Mouse (Mus musculus): ENCODE results near the gene 2310033P09Rik. TPM values are rescaled to one million over a fixed set of nuclear protein-coding genes. Genes with fewer than 3 reads are reported as not detected.

Gene 2310033P09Rik
- 20.0 and 22.1 TPM in 2 replicates for polyA plus RNA-seq (2014; fragmentation: Nextera tagmentation; extraction: Ambion mirVana)

GRCm38 (mm10) chr11:59208153-59208831 is at the start of gene 2310033P09Rik:
Gene 2310033P09Rik (plus strand): TSS chr11:59208321.
- peak; percentile 76 for ATAC-seq (ENCODE audit: insufficient number of reproducible peaks, insufficient read depth, low FRiP score, low read depth)
- no peaks in the 10 kb centered on the region for H3K9me3 ChIP-seq (ENCODE audit: control insufficient read depth, low read length)
- WGBS = under 1% methylated on average over 67 of the region's 67 CpGs
- peaks cover 2 to 18% of the 10 kb centered on the region in 2 experiments; a peak in 3 of 4 replicates for H3K4me1 ChIP-seq (ENCODE audit: control insufficient read depth in 2 of 2, insufficient read depth in 2 of 2, low read length in 2 of 2)
- H3K36me3 ChIP-seq (ENCODE audit: control insufficient read depth, insufficient read depth, low read length) = peaks cover 76% of the 10 kb centered on the region
- no peaks in the 10 kb centered on the region for H3K27me3 ChIP-seq (ENCODE audit: control insufficient read depth, insufficient read depth, low read length)
- H3K27ac ChIP-seq (replicated peaks in 1 of 2; ENCODE audit: control insufficient read depth in 1 of 2, insufficient read depth in 1 of 2, low read depth in 2 of 2, low read length in 2 of 2) = peak within 1 kb of the TSS; percentile 88 to 93
- H3K4me3 ChIP-seq (ENCODE audit: control insufficient read depth in 1 of 2, insufficient read depth in 1 of 2, low read depth in 1 of 2, low read length in 2 of 2) = peak within 1 kb of the TSS; percentile 75 to 79
- H3K9ac ChIP-seq (ENCODE audit: low read length) = peak within 1 kb of the TSS; percentile 90
- H3K4me2 ChIP-seq (ENCODE audit: low read length) = peak within 1 kb of the TSS; percentile 75

GRCm38 (mm10) chr11:59159099-59159498 is 49.0 kb upstream of the 2310033P09Rik start:
- Histone ChIP-seq H3K27me3 (ENCODE audit: control insufficient read depth, insufficient read depth, low read length) (no peaks in the 10 kb centered on the region), H3K9ac (ENCODE audit: low read length) (no peak overlapping the region), H3K4me2 (ENCODE audit: low read length) (no peak overlapping the region), H3K36me3 (ENCODE audit: control insufficient read depth, insufficient read depth, low read length) (peaks cover 23% of the 10 kb centered on the region), H3K4me1 (ENCODE audit: control insufficient read depth in 2 of 2, insufficient read depth in 2 of 2, low read length in 2 of 2) (peaks cover 8 to 24% of the 10 kb centered on the region in 2 experiments), H3K27ac (replicated peaks in 1 of 2; ENCODE audit: control insufficient read depth in 1 of 2, insufficient read depth in 1 of 2, low read depth in 2 of 2, low read length in 2 of 2) (no peak overlapping the region), H3K9me3 (ENCODE audit: control insufficient read depth, low read length) (no peaks in the 10 kb centered on the region), H3K4me3 (ENCODE audit: control insufficient read depth in 1 of 2, insufficient read depth in 1 of 2, low read depth in 1 of 2, low read length in 2 of 2) (no peak overlapping the region)
- WGBS = 93% methylated on average over 13 of the region's 13 CpGs
- no peak for ATAC-seq (ENCODE audit: insufficient number of reproducible peaks, insufficient read depth, low FRiP score, low read depth)

- Histone ChIP-seq H3K4me3 (ENCODE audit: control insufficient read depth in 1 of 2, insufficient read depth in 1 of 2, low read depth in 1 of 2, low read length in 2 of 2) (no peak overlapping the region), H3K36me3 (ENCODE audit: control insufficient read depth, insufficient read depth, low read length) (peaks cover 23% of the 10 kb centered on the region), H3K27me3 (ENCODE audit: control insufficient read depth, insufficient read depth, low read length) (no peaks in the 10 kb centered on the region), H3K4me2 (ENCODE audit: low read length) (no peak overlapping the region), H3K4me1 (ENCODE audit: control insufficient read depth in 2 of 2, insufficient read depth in 2 of 2, low read length in 2 of 2) (peaks cover 10 to 24% of the 10 kb centered on the region in 2 experiments; a peak in 3 of 4 replicates), H3K9ac (ENCODE audit: low read length) (no peak overlapping the region), H3K27ac (replicated peaks in 1 of 2; ENCODE audit: control insufficient read depth in 1 of 2, insufficient read depth in 1 of 2, low read depth in 2 of 2, low read length in 2 of 2) (no peak overlapping the region), H3K9me3 (ENCODE audit: control insufficient read depth, low read length) (no peaks in the 10 kb centered on the region)
- WGBS = 83% methylated on average over 4 of the region's 4 CpGs
- no peak for ATAC-seq (ENCODE audit: insufficient number of reproducible peaks, insufficient read depth, low FRiP score, low read depth)
Observed at GRCm38 (mm10) chr11:59159558-59159957, 48.6 kb upstream of the 2310033P09Rik start.

- Histone ChIP-seq H3K9ac (ENCODE audit: low read length) (no peak overlapping the region), H3K36me3 (ENCODE audit: control insufficient read depth, insufficient read depth, low read length) (peaks cover 23% of the 10 kb centered on the region)
- WGBS = 37% methylated on average over 5 of the region's 5 CpGs
Observed at GRCm38 (mm10) chr11:59161398-59161797, 46.7 kb upstream of the 2310033P09Rik start.

GRCm38 (mm10) chr11:59162443-59163254 is 45.5 kb upstream of the 2310033P09Rik start:
- 60% methylated on average over 9 of the region's 9 CpGs for WGBS
- Histone ChIP-seq H3K9me3 (ENCODE audit: control insufficient read depth, low read length) (no peaks in the 10 kb centered on the region), H3K4me1 (ENCODE audit: control insufficient read depth in 2 of 2, insufficient read depth in 2 of 2, low read length in 2 of 2) (peaks cover 7 to 30% of the 10 kb centered on the region in 2 experiments; a peak in 3 of 4 replicates), H3K4me3 (ENCODE audit: control insufficient read depth in 1 of 2, insufficient read depth in 1 of 2, low read depth in 1 of 2, low read length in 2 of 2) (peak overlapping the region; percentile 29 to 70), H3K9ac (ENCODE audit: low read length) (peak overlapping the region; percentile 75), H3K36me3 (ENCODE audit: control insufficient read depth, insufficient read depth, low read length) (peaks cover 15% of the 10 kb centered on the region), H3K27me3 (ENCODE audit: control insufficient read depth, insufficient read depth, low read length) (no peaks in the 10 kb centered on the region), H3K4me2 (ENCODE audit: low read length) (peak overlapping the region; percentile 86), H3K27ac (replicated peaks in 1 of 2; ENCODE audit: control insufficient read depth in 1 of 2, insufficient read depth in 1 of 2, low read depth in 2 of 2, low read length in 2 of 2) (peak overlapping the region; percentile 74 to 99)
- ATAC-seq (ENCODE audit: insufficient number of reproducible peaks, insufficient read depth, low FRiP score, low read depth) = no peak

More at GRCm38 (mm10) chr11:59161398-59161797, 46.7 kb upstream of the 2310033P09Rik start:
- H3K27ac ChIP-seq (replicated peaks in 1 of 2; ENCODE audit: control insufficient read depth in 1 of 2, insufficient read depth in 1 of 2, low read depth in 2 of 2, low read length in 2 of 2) = peak overlapping the region; percentile 24 to 48; a peak in 2 of 4 replicates
- no peaks in the 10 kb centered on the region for H3K9me3 ChIP-seq (ENCODE audit: control insufficient read depth, low read length)
- no peak overlapping the region for H3K4me3 ChIP-seq (ENCODE audit: control insufficient read depth in 1 of 2, insufficient read depth in 1 of 2, low read depth in 1 of 2, low read length in 2 of 2)
- no peaks in the 10 kb centered on the region for H3K27me3 ChIP-seq (ENCODE audit: control insufficient read depth, insufficient read depth, low read length)
- ATAC-seq (ENCODE audit: insufficient number of reproducible peaks, insufficient read depth, low FRiP score, low read depth) = no peak
- no peak overlapping the region for H3K4me2 ChIP-seq (ENCODE audit: low read length)
- peaks cover 7 to 27% of the 10 kb centered on the region in 2 experiments; a peak in 3 of 4 replicates for H3K4me1 ChIP-seq (ENCODE audit: control insufficient read depth in 2 of 2, insufficient read depth in 2 of 2, low read length in 2 of 2)

- Histone ChIP-seq H3K4me3 (ENCODE audit: control insufficient read depth in 1 of 2, insufficient read depth in 1 of 2, low read depth in 1 of 2, low read length in 2 of 2) (peak within 1 kb of the TSS; percentile 70 to 78), H3K27me3 (ENCODE audit: control insufficient read depth, insufficient read depth, low read length) (no peaks in the 10 kb centered on the region), H3K36me3 (ENCODE audit: control insufficient read depth, insufficient read depth, low read length) (peaks cover 6% of the 10 kb centered on the region), H3K4me1 (ENCODE audit: control insufficient read depth in 2 of 2, insufficient read depth in 2 of 2, low read length in 2 of 2) (peaks cover 7 to 30% of the 10 kb centered on the region in 2 experiments; a peak in 3 of 4 replicates), H3K27ac (replicated peaks in 1 of 2; ENCODE audit: control insufficient read depth in 1 of 2, insufficient read depth in 1 of 2, low read depth in 2 of 2, low read length in 2 of 2) (peak within 1 kb of the TSS; percentile 98 to 99), H3K9ac (ENCODE audit: low read length) (peak within 1 kb of the TSS; percentile 87), H3K9me3 (ENCODE audit: control insufficient read depth, low read length) (no peaks in the 10 kb centered on the region), H3K4me2 (ENCODE audit: low read length) (peak within 1 kb of the TSS; percentile 86)
- ATAC-seq (ENCODE audit: insufficient number of reproducible peaks, insufficient read depth, low FRiP score, low read depth) = peak; percentile 96
- 2% methylated on average over 68 of the region's 68 CpGs for WGBS
Observed at GRCm38 (mm10) chr11:59163255-59164236, 44.6 kb upstream of the 2310033P09Rik start, which contains the start of gene Iba57. Gene Iba57 (minus strand): TSS chr11:59163739.
